Mouse (Mus musculus): ENCODE results near the gene Dync1i1. TPM values are rescaled to one million over a fixed set of nuclear protein-coding genes. Genes with fewer than 3 reads are reported as not detected.
A peak's percentile ranks its signal among the peaks of the same experiment; 100 is the strongest.

The Dync1i1 gene
- polyA plus RNA-seq, 1 experiment from 2014 or later = 0.71 TPM

DNA sequence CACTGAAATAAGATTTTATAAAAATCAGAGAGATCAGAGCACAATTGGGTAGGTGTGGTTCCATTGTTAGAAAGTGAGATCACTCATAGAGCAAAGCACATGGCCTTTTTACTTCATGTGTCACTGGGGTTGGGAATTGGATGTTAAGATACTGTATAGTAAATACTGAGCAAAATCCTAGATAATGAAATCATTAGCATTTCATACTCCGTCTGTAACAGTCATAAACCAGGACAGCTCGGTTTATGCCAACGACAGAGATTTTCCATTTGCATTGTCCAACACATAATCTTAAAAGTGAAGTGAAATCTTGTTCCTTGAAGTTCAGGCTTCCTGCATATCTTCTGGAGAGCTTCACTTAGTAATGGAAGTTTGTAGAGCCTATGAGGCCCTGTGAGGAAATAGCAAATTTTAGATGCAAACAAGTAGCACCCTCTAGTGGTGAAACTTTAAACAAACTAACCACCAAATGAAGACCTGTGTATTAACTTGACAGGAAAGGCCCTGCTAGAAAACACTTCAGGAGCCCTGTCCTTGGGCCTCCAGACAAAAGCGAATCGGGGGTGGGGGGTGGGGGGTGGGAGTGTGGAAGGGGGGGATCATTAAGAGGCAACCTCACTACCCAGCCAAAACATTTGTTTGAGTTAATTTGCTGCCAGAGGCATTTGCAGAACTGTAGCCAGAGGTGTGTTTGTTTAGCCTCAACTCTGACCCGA is 76.8 kb downstream of the Dync1i1 start:
- no peak overlapping the region for H3K4me2 ChIP-seq
- DNase-seq (peak; percentile 93), ATAC-seq (ENCODE audit: insufficient read depth) (peak; percentile 57; the same call in 1 of the 2 replicates)
- WGBS = 29% methylated on average over 6 of the region's 6 CpGs
- H3K4me1 ChIP-seq (ENCODE audit: insufficient read depth) = 0 out of 2 replicates have a peak, but pooled peaks cover 6% of the 10 kb centered on the region
- no peak overlapping the region for H3K27ac ChIP-seq (ENCODE audit: low read depth)
- H3K27me3 ChIP-seq (ENCODE audit: insufficient read depth, low read length) = peaks cover 3% of the 10 kb centered on the region; the same call in 1 of the 2 replicates
- H3K9me3 ChIP-seq (ENCODE audit: low read depth, low read length) = no peaks in the 10 kb centered on the region
- H3K9ac ChIP-seq = no peak overlapping the region
- no peaks in the 10 kb centered on the region for H3K36me3 ChIP-seq (ENCODE audit: insufficient read depth)
- no peak overlapping the region for H3K4me3 ChIP-seq (ENCODE audit: low read depth, low read length)
- TF ChIP-seq CTCF (IDR thresholded peaks at IDR 0.05; ENCODE audit: low read depth) = peak; percentile 67

- Histone ChIP-seq H3K36me3 (ENCODE audit: insufficient read depth) (no peaks in the 10 kb centered on the region), H3K9me3 (ENCODE audit: low read depth, low read length) (no peaks in the 10 kb centered on the region), H3K4me1 (ENCODE audit: insufficient read depth) (0 out of 2 replicates have a peak, but pooled peaks cover 6% of the 10 kb centered on the region), H3K4me3 (ENCODE audit: low read depth, low read length) (no peak overlapping the region), H3K4me2 (no peak overlapping the region), H3K27ac (ENCODE audit: low read depth) (no peak overlapping the region), H3K9ac (no peak overlapping the region), H3K27me3 (ENCODE audit: insufficient read depth, low read length) (peaks cover 3% of the 10 kb centered on the region; the same call in 1 of the 2 replicates)
- WGBS = 26% methylated on average over 11 of the region's 11 CpGs
- no peak for TF ChIP-seq CTCF (IDR thresholded peaks at IDR 0.05; ENCODE audit: low read depth)
- DNase-seq (peak; percentile 80), ATAC-seq (ENCODE audit: insufficient read depth) (peak; percentile 72; the same call in 1 of the 2 replicates)
Measured at GRCm38 (mm10) chr6:5802840-5803491, 77.5 kb downstream of the Dync1i1 start.

- 0 out of 2 replicates have a peak, but pooled peaks cover 2% of the 10 kb centered on the region for H3K4me1 ChIP-seq (ENCODE audit: insufficient read depth)
- DNase-seq (peak; percentile 82), ATAC-seq (ENCODE audit: insufficient read depth) (peak; percentile 93)
- 0 out of 2 replicates have a peak overlapping the region, but pooled peaks have one; percentile 2 for H3K4me2 ChIP-seq
- no peak overlapping the region for H3K9ac ChIP-seq
- 29% methylated on average over 3 of the region's 3 CpGs for WGBS
- H3K4me3 ChIP-seq (ENCODE audit: low read depth, low read length) = no peak overlapping the region
- H3K36me3 ChIP-seq (ENCODE audit: insufficient read depth) = no peaks in the 10 kb centered on the region
- peaks cover 7% of the 10 kb centered on the region; the same call in 1 of the 2 replicates for H3K27me3 ChIP-seq (ENCODE audit: insufficient read depth, low read length)
- H3K9me3 ChIP-seq (ENCODE audit: low read depth, low read length) = no peaks in the 10 kb centered on the region
- no peak for TF ChIP-seq CTCF (IDR thresholded peaks at IDR 0.05; ENCODE audit: low read depth)
- no peak overlapping the region for H3K27ac ChIP-seq (ENCODE audit: low read depth)
Measured at GRCm38 (mm10) chr6:5808008-5808421, 82.6 kb downstream of the Dync1i1 start.

GRCm38 (mm10) chr6:5812076-5812475 is 86.6 kb downstream of the Dync1i1 start:
- no peak for TF ChIP-seq CTCF (IDR thresholded peaks at IDR 0.05; ENCODE audit: low read depth)
- H3K4me3 ChIP-seq (ENCODE audit: low read depth, low read length) = no peak overlapping the region
- no peaks in the 10 kb centered on the region for H3K36me3 ChIP-seq (ENCODE audit: insufficient read depth)
- H3K4me1 ChIP-seq (ENCODE audit: insufficient read depth) = no peaks in the 10 kb centered on the region
- no peak overlapping the region for H3K27ac ChIP-seq (ENCODE audit: low read depth)
- peaks cover 4% of the 10 kb centered on the region for H3K27me3 ChIP-seq (ENCODE audit: insufficient read depth, low read length)
- no peak overlapping the region for H3K9ac ChIP-seq
- no peak overlapping the region for H3K4me2 ChIP-seq
- DNase-seq (no peak), ATAC-seq (ENCODE audit: insufficient read depth) (no peak)
- WGBS = 73% methylated on average over 1 of the region's 1 CpGs
- H3K9me3 ChIP-seq (ENCODE audit: low read depth, low read length) = no peaks in the 10 kb centered on the region

GRCm38 (mm10) chr6:5819674-5820073 is 94.2 kb downstream of the Dync1i1 start:
- Histone ChIP-seq H3K27ac (ENCODE audit: low read depth) (no peak overlapping the region), H3K4me2 (no peak overlapping the region), H3K27me3 (ENCODE audit: insufficient read depth, low read length) (no peaks in the 10 kb centered on the region; the same call in 1 of the 2 replicates), H3K4me1 (ENCODE audit: insufficient read depth) (no peaks in the 10 kb centered on the region), H3K36me3 (ENCODE audit: insufficient read depth) (no peaks in the 10 kb centered on the region), H3K9ac (no peak overlapping the region), H3K4me3 (ENCODE audit: low read depth, low read length) (no peak overlapping the region), H3K9me3 (ENCODE audit: low read depth, low read length) (no peaks in the 10 kb centered on the region)
- 64% methylated on average over 3 of the region's 3 CpGs for WGBS
- no peak for ATAC-seq (ENCODE audit: insufficient read depth)
- DNase-seq = peak; percentile 14
- no peak for TF ChIP-seq CTCF (IDR thresholded peaks at IDR 0.05; ENCODE audit: low read depth)

DNA sequence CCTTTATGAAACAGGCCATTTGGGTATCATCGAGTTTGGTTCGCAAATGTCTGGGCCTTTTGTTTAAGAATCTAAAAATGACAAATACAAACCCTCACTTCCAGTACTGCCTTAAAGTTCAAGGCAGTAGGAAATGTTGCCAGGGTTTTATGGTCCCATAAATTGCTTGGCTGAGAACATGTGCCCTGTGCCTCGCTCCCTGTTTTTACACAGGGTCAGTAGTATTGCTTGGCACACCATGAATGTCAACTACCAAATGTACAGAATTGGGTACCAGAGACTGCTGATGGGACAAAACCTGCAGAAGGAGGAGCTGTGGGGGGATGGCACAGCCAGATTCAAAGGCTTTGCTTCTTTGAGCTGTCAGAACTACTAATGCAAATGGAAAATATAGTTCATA is 100.0 kb downstream of the Dync1i1 start:
- no peak for TF ChIP-seq CTCF (IDR thresholded peaks at IDR 0.05; ENCODE audit: low read depth)
- ATAC-seq (ENCODE audit: insufficient read depth) = no peak

GRCm38 (mm10) chr6:5827064-5827463 is 101.6 kb downstream of the Dync1i1 start:
- 43% methylated on average over 4 of the region's 4 CpGs for WGBS
- Histone ChIP-seq H3K4me1 (ENCODE audit: insufficient read depth) (no peaks in the 10 kb centered on the region), H3K36me3 (ENCODE audit: insufficient read depth) (no peaks in the 10 kb centered on the region), H3K4me3 (ENCODE audit: low read depth, low read length) (no peak overlapping the region), H3K27me3 (ENCODE audit: insufficient read depth, low read length) (no peaks in the 10 kb centered on the region), H3K27ac (ENCODE audit: low read depth) (no peak overlapping the region), H3K9ac (no peak overlapping the region), H3K4me2 (no peak overlapping the region), H3K9me3 (ENCODE audit: low read depth, low read length) (no peaks in the 10 kb centered on the region)
- peak; percentile 27 for TF ChIP-seq CTCF (IDR thresholded peaks at IDR 0.05; ENCODE audit: low read depth)
- DNase-seq (peak; percentile 25), ATAC-seq (ENCODE audit: insufficient read depth) (no peak)

More for the DNA sequence above, 100.0 kb downstream of the Dync1i1 start:
- no peak overlapping the region for H3K4me2 ChIP-seq
- H3K4me1 ChIP-seq (ENCODE audit: insufficient read depth) = no peaks in the 10 kb centered on the region
- H3K9me3 ChIP-seq (ENCODE audit: low read depth, low read length) = no peaks in the 10 kb centered on the region
- no peak overlapping the region for H3K9ac ChIP-seq
- DNase-seq = no peak
- H3K27me3 ChIP-seq (ENCODE audit: insufficient read depth, low read length) = no peaks in the 10 kb centered on the region
- H3K27ac ChIP-seq (ENCODE audit: low read depth) = no peak overlapping the region
- 87% methylated on average over 3 of the region's 3 CpGs for WGBS
- H3K36me3 ChIP-seq (ENCODE audit: insufficient read depth) = no peaks in the 10 kb centered on the region
- H3K4me3 ChIP-seq (ENCODE audit: low read depth, low read length) = no peak overlapping the region

All from lung, embryonic 14.5 days (tissue).